Mouse (Mus musculus) heart, adult 2 months (tissue): ENCODE results near the gene Ppp1cc. TPM values are rescaled to one million over a fixed set of nuclear protein-coding genes. Genes with fewer than 3 reads are reported as not detected.

Experiments used
- DNase-seq, 2 experiments: peaks; one replicate each; pipeline ENCODE4 v3.0.0; 2021
- H3K27ac ChIP-seq: fragments of 200-600 bp; 2 replicates; pipeline ENCODE4 v1.8.1; 2022
- H3K27me3 ChIP-seq: fragments of 200-500 bp; 2 replicates; pipeline ENCODE4 v1.6.1; 2012; ENCODE audit warnings: mild to moderate bottlenecking, low read length, inconsistent platforms, mixed read lengths; ENCODE audit not compliant: control insufficient read depth, insufficient read depth
- H3K36me3 ChIP-seq: fragments of 200-500 bp; 2 replicates; pipeline ENCODE4 v1.6.1; 2012; ENCODE audit warnings: low read length, inconsistent platforms; ENCODE audit not compliant: control insufficient read depth, insufficient read depth
- H3K4me1 ChIP-seq: fragments of 200-500 bp; 2 replicates; pipeline ENCODE4 v1.6.1; 2011; ENCODE audit warnings: low read length; ENCODE audit not compliant: control insufficient read depth, insufficient read depth
- H3K4me3 ChIP-seq: fragments of 200-600 bp; 2 replicates; pipeline ENCODE4 v1.8.1; 2022
- H3K79me2 ChIP-seq: fragments of 200-500 bp; replicated peaks from 2 replicates; pipeline ENCODE4 v1.6.1; 2012; ENCODE audit warnings: mild to moderate bottlenecking, inconsistent platforms, low read length, moderate library complexity, mixed read lengths; ENCODE audit not compliant: control insufficient read depth, insufficient read depth
- H3K9ac ChIP-seq: fragments of 200-500 bp; 2 replicates; pipeline ENCODE4 v1.6.1; 2012; ENCODE audit warnings: low read depth, mild to moderate bottlenecking, control low read depth, inconsistent platforms, low read length, mixed read lengths
- CTCF ChIP-seq: fragments of 200-600 bp; IDR thresholded peaks from 2 replicates; pipeline ENCODE4 v1.8.1; 2022; ENCODE audit warnings: antibody characterized with exemption, mild to moderate bottlenecking, moderate library complexity
- EP300 ChIP-seq: fragments of 200-500 bp; IDR thresholded peaks from 2 replicates; pipeline ENCODE4 v1.6.1; 2011; ENCODE audit warnings: low read depth, low read length, control low read depth; ENCODE audit not compliant: insufficient read depth
- POLR2A ChIP-seq: fragments of 200-500 bp; IDR thresholded peaks from 2 replicates; pipeline ENCODE4 v1.6.1; 2011; ENCODE audit warnings: mild to moderate bottlenecking, low read depth, low read length, control low read depth; ENCODE audit not compliant: insufficient read depth
- WGBS: fragments of 180-500 bp; shearing (Covaris S2); methylation state at CpG from one replicate; pipeline ENCODE4 v1.1.7; 2018; 5-methylcytosine and 5-hydroxymethylcytosine counted together
- intact Hi-C: fragments of 180-260 bp; cut with DNase I; formaldehyde crosslinking; loops from one replicate; pipeline ENCODE4 v1.15.1; 2025
- polyA plus RNA-seq: library from polyadenylated mRNA; depleted of rRNA; stranded (reverse); fragments of >200 nt; gene quantifications from 2 replicates; pipeline ENCODE4 v1.2.3, GENCODE M21; 2012
- total RNA-seq, 2 experiments: library from RNA; stranded (reverse); gene quantifications; 2 replicates each; pipeline ENCODE4 v1.2.3; 2021

Gene Ppp1cc
- total and polyA plus RNA-seq, 3 experiments = 59.7 to 127 (median 101) TPM

DNA sequence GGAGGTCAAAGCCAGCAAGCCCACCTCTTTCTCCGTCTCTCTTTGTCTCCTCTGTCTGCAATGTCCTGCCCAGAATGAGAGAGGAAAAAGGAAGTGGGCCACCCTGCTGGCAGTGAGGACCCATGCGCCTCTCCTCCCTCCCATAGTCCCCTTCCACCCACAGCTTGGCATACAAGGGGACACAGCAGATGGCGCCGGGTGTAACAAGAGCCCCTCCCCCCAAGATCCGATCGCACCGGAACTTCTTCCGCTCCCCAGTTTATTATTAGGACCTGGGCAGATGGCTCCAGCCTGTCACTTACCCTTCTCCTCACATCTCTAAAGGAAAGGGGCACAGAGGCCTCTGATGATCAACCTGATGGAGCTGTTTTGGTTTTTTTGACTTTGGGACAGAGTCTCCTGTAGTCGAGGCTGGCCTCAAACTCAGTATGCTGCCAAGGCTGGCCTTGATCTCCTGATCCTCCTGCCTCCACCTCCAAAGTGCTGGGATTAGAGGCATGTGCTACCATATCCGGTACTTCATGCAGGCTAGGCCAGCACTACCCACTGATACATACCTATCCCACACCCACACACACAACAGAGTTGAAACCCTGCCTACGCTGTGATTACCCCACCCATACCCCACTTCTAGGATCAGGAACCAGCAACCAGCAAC, 27.6 kb upstream of the Ppp1cc start:
- Histone ChIP-seq H3K79me2 (no peaks in the 10 kb centered on the region), H3K4me3 (no peak overlapping the region), H3K27me3 (no peaks in the 10 kb centered on the region), H3K36me3 (no peaks in the 10 kb centered on the region), H3K9ac (no peak overlapping the region), H3K4me1 (peaks cover 6% of the 10 kb centered on the region), H3K27ac (no peak overlapping the region)
- TF ChIP-seq EP300 (no peak), POLR2A (no peak), CTCF (no peak)
- WGBS = 75% methylated on average over 11 of the region's 11 CpGs
- DNase-seq = peak in 1 of 2 experiments; percentile 18
- intact Hi-C loops = loop anchor here (2.0 to 5.0 kb wide), 3 partner anchors 112 to 214 kb away; partner anchors contain the start of gene Tctn1

DNA sequence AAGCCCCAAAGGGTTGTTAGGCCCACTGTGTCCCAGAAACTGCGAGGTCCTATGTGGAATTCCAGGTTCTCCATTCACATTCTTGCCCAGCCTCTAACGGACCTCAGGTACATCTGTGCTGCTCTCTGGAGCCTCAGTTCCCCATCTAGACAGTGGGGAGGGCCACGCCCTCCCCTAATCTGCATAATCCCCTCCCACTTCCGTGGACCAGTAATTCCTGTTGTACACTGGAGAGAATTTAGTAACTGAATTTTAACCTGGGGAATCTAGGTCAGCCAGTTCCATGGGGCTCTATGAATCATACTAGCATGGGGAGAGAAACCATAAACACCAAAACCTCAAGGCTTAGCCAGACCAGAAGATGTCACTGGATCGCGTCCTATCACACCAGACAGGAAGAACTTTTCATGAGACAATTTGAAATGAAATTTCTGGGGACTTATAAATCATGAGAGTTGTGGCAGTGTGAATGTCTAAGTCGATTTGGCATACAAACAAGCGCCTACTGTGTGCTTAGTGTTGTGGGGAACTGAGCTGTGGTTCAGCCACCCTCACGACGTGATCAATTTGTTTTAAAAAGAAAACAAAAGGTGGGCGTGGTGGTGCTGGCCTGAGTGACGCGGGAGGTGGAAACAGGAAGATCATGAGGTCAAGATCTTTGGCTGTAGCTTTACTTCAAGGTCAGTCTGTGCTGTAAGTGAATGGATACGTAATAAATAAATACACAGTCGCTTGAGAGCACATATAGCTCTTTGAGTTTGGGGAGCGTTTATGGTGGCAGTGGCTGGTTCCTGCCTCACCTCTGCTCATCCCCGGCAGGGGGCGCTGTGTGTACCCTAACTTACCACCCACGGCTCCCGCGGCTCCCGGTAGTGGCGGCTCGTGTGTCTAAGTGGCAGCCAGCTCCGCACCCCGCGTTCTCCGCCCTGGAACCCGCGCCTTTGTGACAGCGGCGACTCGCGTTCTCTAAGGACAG, 26.7 kb upstream of the Ppp1cc start:
- 8% methylated on average over 34 of the region's 34 CpGs for WGBS
- intact Hi-C loops = loop anchor here (2.0 to 5.0 kb wide), 3 partner anchors 111 to 213 kb away; partner anchors contain the start of gene Tctn1
- Histone ChIP-seq H3K27me3 (no peaks in the 10 kb centered on the region), H3K4me3 (peak overlapping the region; percentile 56), H3K27ac (peak overlapping the region; percentile 12; the same call in 1 of the 2 replicates), H3K9ac (peak overlapping the region; percentile 76), H3K4me1 (peaks cover 12% of the 10 kb centered on the region), H3K36me3 (no peaks in the 10 kb centered on the region), H3K79me2 (no peaks in the 10 kb centered on the region)
- TF ChIP-seq POLR2A (no peak), CTCF (peak; percentile 92; the same call in 1 of the 2 replicates)
- peak; percentile 89 to 92 for DNase-seq

DNA sequence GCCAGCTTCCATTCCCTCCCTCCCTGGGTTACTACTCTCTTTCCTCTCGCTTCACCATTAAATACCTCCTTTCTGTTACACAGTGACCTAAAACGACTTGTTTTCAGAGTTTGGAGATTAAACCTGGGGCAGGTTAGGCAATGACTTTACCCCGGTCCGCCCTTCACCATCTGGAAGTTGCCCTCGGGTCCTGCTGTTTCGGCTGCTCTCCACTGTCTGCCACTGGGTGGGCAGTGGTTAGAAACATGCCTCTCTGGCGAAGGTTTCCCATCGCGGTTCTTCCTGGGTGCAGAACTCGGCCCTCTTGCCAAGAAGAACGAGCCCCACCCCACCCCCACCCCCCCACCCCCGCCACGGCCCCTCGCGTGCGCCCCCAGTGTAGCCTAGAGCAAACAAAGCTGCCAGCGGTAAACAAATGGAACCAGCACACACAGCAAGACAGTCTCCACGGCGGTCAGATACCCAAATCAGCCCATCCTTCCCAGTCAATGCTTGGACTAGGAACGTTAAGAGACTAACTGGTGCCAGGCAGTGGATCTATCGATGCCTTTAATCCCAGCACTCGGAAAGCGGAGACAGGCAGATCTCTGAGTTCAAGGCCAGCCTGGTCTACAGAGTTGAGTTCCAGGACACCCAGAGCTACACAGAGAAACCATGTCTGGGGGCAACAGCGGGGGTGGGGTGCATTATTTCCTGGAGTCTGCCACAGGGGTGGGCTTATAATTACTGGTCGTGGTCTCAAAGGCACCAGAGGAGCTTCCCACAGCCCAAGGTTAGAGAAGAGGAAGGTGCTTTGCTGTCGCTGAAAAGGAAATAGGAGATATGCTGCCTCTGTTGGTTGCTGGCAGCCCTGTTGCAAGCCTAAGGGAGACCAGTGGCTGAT, 25.7 kb upstream of the Ppp1cc start:
- Histone ChIP-seq H3K9ac (peak overlapping the region; percentile 76), H3K36me3 (no peaks in the 10 kb centered on the region), H3K4me3 (peak overlapping the region; percentile 56), H3K27ac (peak overlapping the region; percentile 12; the same call in 1 of the 2 replicates), H3K4me1 (peaks cover 18% of the 10 kb centered on the region), H3K27me3 (no peaks in the 10 kb centered on the region), H3K79me2 (no peaks in the 10 kb centered on the region)
- TF ChIP-seq EP300 = no peak
- no peak for TF ChIP-seq POLR2A
- no peak for TF ChIP-seq CTCF
- DNase-seq = peak in 1 of 2 experiments; percentile 21
- intact Hi-C loops = loop anchor here (5.0 kb wide), 2 partner anchors 110 to 130 kb away; partner anchors contain the start of gene Tctn1
- 30% methylated on average over 26 of the region's 26 CpGs for WGBS

DNA sequence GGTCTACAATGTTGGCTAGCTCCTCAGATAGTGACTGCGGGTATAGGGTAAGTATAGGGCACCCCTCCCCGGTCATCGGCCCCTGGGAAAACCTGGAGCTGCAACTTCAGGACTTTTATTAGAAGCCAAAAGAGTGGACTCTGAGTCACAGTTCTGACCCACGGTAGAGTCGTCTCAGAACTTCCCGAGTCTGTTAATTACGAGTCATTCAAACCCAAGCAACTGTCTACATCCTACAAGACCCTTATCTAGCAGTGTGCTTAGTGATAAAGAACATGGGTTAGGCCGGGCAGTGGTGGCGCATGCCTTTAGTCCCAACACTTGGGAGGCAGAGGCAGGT, 25.1 kb upstream of the Ppp1cc start:
- no peaks in the 10 kb centered on the region for H3K27me3 ChIP-seq
- H3K79me2 ChIP-seq = no peaks in the 10 kb centered on the region
- H3K36me3 ChIP-seq = no peaks in the 10 kb centered on the region
- peak in 1 of 2 experiments; percentile 12 for DNase-seq
- H3K27ac ChIP-seq = no peak overlapping the region
- intact Hi-C loops = loop anchor here (5.0 kb wide), 2 partner anchors 109 to 129 kb away; partner anchors contain the start of gene Tctn1
- peaks cover 18% of the 10 kb centered on the region for H3K4me1 ChIP-seq
- no peak overlapping the region for H3K9ac ChIP-seq
- TF ChIP-seq CTCF (no peak), POLR2A (no peak), EP300 (no peak)
- H3K4me3 ChIP-seq = no peak overlapping the region
- 84% methylated on average over 9 of the region's 9 CpGs for WGBS
